Mouse (Mus musculus): ENCODE results near the gene Pacsin1.
"Not testable (repeated sequence)": the region's sequence is repeated elsewhere in the genome, so short reads cannot be mapped to it uniquely, and the experiment has no call there.

- not testable (repeated sequence) for TF ChIP-seq POLR2A (IDR thresholded peaks at IDR 0.05; ENCODE audit: control insufficient read depth, extremely low read depth, insufficient read depth, low read length, poor library complexity); CTCF (IDR thresholded peaks at IDR 0.05; ENCODE audit: borderline replicate concordance, control insufficient read depth, extremely low read depth, insufficient read depth, low read length, poor library complexity)
Measured at GRCm38 (mm10) chr17:27635575-27635903, 19.8 kb upstream of the Pacsin1 start.

Measured in thymus, adult 2 months (tissue).